Mouse (Mus musculus) adrenal gland, adult 18-20 months (tissue): ENCODE results near the gene Rnf151. TPM values are rescaled to one million over a fixed set of nuclear protein-coding genes. Genes with fewer than 3 reads are reported as not detected.

Source experiments
- DNase-seq, 2 experiments: peaks; one replicate each; pipeline ENCODE4 v3.0.0; 2021 to 2022; ENCODE audit warnings: low spot score in 2 of 2
- total RNA-seq, 2 experiments: library from RNA; stranded (reverse); gene quantifications; 1 replicate in 1 of 2; 2 replicates in 1 of 2; pipeline ENCODE4 v1.2.3; 2021

The Rnf151 gene
- total RNA-seq, 2 experiments from 2014 or later: not detected

DNA sequence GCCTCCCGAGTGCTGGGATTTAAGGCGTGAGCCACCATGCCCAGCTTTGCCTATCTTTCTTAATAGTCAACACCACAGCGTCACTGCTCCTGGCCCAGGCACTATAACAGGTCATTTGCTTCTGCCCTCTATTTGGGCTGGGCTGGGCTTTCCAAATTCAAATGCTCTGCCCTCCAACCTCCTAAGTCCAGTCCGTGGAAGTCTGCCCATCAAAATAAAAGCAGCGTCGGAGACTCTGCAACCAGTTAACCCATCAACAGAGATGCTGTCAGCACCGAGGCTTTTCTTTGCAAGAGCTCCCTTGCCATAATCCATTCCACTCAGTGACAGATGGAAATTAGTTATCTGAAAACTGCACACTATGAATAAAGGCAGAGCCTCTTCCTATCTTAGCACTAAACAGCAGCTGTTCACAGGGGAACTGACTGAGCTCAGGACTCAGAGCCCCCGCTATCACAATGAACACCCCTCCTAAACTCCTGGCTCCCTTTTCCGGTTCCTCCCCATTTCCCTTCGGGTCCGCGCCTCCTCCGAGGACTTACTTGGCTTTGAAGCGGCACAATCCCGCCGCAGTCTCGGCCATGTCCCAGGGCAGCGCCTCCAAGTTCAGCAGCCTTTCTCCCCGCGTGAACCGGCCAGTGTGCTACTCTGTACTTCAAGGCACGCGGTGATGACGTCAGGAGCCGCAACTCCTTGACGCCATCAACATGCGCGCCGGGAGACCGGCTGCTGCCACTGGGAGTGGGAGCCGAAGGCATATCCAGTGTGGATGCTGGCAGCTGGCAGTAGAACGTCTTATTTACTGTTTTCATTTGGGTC, 10.7 kb downstream of the Rnf151 start, which contains the start of gene Tbl3:
TSS of gene Tbl3 (minus strand) at position 679 of the 819 bp plus-strand sequence.
- DNase-seq: peak; percentile 96

DNA sequence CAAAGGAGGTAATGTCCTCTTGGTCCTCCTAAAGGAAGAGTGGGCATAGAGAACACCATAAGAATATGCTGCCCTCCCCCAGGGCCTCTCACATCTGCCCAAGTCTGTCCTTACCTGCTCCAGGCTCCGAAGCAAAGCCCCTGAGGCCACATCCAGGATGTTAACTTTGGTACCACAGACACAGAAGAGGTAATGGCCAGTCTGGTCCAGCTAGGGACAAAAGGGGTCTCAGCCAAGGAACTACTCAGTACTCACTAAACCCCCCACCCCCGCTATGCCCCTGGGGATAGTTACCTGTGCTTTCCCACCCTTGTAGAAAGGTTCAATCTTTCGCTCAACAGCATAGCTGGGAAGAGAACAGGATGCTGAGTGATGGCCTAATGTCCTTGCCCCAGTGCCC, 12.0 kb downstream of the Rnf151 start:
- no peak for DNase-seq

DNA sequence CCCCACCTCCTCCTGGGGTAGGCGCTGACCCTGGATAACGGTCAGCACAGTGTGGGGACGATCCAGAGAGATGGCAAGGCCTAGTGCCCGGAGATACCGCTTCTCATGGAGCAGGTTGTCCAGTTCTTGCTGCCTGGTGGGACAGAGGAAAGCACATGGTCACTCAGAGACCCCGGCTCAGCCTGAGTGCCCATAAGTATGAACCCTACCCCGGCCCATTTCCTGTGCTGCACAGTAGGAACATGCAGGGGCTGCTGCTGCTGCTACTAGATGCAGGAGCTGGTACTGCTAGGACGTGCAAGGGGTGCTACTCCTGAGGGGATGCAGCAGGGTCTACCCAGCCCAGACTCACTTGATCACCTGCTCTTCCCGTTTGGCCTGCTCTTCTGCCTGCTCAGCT, 16.6 kb downstream of the Rnf151 start:
- DNase-seq: no peak

DNA sequence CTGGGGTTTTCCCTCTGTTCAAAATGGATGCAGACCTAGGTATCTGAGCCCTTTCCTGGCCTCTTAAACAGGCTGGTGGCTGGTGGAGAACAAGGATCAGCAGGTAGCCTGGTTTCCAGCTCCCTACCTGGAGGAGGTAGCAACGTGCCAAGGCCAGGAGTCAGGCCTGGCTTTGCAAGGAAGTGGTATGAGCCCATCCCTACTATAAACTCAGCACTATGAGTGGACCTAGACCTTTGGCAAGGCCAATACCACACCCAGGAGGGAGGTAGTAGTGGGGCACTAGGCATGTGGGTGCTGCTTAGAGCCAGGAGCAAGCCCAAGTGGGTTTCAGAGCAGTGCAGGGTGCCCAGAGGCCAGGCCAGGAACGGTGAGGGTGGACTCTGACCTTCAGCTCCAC, 18.4 kb downstream of the Rnf151 start:
- DNase-seq: no peak

DNA sequence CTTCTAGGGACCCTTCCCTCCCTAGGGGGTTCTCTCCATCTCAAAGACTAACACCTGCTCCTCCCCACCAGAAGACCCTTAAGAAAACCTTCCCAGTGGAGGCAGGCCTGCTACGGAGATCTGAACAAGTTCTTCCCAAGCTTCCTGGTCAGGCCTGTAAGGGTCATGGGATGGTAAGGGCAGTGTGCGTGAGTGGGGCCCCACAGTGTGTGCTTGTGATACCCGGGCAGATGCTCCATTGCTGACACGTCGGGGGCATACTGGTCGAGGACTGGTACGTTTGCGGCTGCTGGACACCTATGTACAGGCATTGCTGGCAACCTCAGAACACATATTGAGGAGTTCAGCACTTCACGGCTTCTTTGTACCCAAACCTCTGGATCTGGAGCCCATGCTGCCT, 19.1 kb downstream of the Rnf151 start:
- no peak for DNase-seq

DNA sequence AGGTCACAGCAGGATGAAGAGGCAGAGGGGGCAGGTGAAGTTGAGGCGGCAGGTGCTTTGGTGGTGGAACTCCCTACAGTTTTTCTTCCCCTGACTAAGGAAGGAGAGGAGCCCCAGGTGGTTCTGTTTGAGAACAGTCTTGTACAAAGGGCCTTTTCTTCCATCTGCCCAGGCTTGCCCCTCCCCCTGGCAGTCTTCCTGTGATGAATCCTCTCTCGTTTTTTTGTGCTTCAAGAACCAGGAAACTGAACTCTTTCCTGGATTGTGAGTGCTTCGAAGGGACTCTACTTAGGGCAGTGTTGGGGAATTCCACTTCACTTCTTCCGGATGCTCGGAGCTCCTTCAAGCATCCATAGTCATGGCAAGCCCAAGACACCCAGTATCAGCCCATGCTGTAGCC, 19.9 kb downstream of the Rnf151 start:
- DNase-seq: no peak

DNA sequence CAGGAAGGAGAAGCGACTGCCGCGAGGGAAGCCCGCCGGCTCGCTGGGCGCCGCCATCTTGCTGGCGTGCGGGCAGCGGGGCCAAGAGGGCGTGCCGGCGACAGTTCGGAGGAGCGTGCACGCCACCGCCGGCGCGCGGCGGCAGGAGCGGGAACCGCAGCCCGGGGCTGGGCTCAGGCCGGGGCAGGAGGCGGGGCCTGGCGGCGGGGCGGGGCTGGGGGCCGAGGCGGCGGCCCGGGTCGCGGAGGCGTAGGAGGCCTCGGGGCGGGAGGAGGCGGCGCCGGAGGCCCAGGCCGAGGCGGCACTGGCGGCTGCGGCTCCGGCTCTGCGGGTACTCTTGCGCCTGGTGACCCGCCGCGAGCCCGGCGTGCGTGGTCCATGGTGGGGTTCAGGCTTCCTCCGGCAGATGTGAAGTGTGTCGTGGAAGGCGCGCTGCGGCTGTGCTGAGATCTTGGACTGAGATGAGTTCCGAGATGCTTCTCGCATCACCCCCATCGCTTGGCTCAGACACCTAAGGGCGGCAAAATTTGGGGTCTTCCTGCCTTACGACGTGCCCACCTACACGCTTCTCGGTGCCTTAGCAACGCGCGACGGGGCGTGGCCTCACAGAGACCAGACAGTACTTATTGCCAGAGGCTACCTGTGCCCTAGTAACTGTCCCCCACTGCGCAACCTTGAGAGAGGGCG, 21.7 kb downstream of the Rnf151 start, which contains the start of the genes Gfer and Noxo1:
TSS of gene Gfer (minus strand) at position 146 of the 687 bp plus-strand sequence.
TSS of gene Noxo1 (plus strand) at position 224 of the 687 bp plus-strand sequence.
- peak; percentile 86 to 90 for DNase-seq

DNA sequence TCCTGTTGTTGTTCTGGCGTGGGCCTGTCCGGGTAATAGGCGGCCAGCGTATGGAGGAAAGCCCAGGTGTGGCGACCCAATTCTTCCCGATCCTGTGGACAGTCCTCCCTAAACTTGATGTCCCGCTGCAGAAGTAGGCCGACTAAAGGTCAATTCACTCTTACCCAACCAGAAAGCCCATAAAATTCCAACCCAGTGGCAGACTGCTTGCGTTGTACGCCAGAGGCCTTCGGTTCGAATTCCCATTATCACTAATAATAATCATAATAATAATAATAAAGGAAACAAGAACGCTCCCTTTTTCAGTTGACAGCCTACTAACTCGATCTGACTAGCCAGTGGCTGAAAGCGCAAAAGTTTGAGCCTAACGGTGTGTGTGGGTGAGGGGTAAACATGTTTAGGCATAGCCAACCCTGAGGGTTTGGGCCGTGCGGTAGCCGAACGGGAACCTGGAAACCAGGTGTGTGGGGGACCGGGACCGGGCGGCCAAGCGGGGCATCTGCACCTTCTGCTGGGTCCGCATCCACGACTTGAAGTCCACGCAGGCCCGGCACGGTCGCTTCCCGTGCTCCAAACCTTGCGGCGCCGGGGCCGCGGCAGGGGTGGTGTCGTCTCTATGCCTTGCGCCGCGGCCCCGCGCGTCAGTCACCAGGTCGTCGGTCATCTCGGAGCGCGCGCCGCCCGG, 22.4 kb downstream of the Rnf151 start:
- no peak for DNase-seq

DNA sequence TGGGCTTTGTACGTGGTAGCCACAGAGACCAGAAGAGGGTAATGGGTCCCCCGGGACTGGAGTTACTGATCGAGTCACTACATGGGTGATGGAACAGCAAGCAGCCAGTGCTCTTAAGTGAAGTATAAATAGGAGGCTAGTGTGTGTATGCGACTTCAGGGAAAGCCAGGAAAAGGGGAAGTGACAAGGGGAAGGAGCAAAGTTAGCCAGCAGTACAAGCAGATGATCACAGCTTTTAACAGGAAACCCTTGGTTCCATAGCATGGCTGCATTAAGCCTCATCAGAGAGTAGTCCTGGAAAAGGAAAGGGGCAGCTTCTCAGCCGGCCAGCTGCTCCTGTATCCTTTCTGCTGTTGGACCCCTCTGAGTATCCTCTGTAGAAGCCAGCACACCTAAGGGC, 25.5 kb downstream of the Rnf151 start:
- DNase-seq: no peak

DNA sequence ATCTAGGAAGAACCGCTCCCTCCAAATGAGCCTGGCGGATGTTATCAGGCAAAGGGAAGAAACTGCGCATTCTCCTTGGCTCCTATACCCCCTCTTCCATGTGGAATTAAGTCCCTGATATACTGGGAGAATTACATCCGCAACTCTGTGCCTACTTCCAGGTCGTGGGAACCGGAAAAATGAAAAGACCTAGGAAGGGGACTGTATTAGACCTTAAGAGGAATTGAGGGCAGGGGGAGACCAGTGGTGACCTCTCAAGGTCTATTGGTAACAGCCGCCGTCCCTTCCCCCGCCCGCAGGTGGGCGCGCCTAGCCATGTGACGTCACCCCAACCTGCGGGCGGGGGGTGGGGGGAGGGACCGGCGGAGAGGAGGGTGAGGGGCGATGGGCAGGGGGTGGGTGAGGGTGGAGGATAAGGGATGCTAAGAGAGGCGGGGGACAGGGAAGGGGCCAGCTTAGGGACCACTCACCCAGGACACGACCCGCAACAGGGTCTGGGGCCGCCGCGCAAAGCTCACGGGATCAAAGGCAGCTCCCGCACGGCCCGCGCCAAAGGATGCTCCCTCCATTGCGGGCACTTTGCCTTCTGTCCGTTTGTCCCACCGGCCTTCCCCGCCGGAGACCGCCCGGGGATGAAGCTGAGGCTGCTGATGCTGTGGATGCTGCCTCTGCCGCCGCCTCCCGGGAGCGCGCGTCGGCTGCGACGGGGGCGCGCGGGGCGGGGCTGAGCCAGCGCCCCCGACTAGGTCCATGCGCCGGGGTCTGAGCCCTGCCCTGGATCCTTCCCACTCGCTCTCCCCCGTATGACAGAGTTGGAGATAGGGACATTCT, 28.4 kb downstream of the Rnf151 start, which contains the start of gene Syngr3:
TSS of gene Syngr3 (minus strand) at position 705 of the 831 bp plus-strand sequence.
- DNase-seq: peak in 1 of 2 experiments; percentile 30

DNA sequence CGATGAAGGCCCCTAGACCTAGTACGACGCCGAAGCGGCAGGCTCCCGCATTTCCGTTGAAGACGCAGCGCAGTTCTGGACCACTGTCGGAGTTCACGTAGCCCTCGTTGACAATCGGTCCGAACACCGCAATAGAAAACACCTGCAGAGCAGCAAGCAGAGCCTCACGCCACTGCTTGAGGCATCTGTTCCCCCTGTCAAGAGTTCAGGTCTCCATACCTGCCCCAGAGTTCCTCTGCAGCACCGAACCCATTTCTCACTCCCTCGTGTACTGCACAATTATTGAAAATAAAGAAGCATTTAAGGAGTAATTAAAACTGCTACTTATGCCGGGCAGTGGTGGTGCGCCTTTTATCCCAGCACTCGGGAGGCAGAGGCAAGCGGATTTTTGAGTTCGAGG, 30.3 kb downstream of the Rnf151 start:
- no peak for DNase-seq

DNA sequence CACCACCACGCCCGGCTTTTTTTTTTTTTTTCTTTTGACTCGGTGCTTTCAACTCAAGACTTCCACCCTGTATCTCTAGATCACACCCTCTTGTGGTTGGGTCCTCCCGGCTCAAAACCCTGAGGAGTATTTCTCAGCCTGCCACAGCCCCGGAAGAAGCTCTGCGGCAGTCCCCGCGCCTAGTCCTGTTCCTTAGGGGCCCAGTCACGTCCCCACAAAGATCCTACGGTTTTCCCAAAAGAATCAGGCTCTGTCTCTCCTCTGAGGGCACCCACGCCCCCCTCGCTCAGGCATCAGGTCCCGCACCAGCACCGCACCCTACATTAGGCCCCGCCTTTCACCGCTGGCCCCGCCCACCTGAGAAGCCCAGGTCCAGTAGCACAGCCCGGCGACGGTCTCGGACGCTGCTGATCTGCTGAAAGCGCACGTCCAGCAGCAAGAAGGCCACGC, 30.7 kb downstream of the Rnf151 start:
- DNase-seq: peak; percentile 55 to 64

DNA sequence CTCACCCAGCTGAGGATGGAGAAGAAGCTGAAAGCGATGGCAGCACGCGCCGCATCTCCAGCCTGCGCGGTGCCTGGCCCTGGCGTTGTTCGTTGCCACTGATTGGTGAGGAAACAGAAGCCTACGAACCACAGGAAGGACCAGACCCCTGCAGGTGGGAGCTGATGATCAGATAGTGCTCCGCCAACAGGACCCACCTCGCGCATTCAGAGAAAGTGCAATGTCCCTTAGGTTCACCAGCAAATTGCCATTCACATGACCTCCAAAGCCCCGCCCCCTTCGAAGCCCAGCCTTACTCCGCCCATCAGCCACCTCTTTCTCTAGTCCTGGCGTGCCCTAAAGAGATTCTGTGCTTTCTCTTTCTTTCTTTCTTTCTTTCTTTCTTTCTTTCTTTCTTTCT, 31.3 kb downstream of the Rnf151 start:
- DNase-seq: no peak

DNA sequence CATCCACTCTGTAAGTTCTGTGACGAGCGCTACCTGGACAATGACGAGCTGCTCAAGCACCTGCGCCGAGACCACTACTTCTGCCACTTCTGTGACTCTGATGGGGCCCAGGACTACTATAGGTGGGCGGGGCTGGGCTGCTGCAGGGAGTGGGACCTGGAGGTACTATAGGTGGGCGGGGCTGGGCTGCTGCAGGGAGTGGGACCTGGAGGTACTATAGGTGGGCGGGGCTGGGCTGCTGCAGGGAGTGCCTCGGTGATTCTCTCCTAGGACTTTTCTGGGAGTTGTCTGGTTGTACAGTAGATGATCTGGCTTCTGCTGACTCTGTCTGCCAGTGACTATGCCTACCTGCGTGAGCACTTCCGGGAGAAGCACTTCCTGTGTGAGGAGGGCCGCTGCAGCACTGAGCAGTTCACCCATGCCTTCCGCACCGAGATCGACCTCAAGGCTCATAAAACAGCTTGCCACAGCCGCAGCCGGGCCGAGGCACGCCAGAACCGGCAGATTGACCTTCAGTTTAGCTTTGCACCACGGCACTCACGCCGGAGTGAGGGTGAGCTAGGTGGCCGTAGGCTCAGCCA, 40.3 kb downstream of the Rnf151 start:
- no peak for DNase-seq

DNA sequence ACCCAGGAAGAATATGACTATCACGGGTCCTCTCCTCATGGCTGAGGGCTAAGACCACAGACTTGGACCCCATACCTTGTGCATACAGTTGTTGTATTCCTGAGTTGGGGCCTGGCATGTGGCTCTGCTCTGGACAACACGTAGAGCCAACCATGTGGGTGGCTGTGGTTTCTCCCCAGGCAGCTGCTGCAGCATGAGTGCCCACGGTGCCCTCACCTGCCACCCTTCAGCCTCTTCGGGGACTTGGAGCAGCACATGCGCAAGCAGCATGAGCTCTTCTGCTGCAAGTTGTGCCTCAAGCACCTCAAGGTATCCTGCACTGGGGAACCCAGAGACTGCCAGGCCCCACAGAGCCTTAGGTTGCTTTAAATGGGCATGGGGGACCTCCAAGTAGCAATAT, 41.0 kb downstream of the Rnf151 start:
- DNase-seq: no peak

DNA sequence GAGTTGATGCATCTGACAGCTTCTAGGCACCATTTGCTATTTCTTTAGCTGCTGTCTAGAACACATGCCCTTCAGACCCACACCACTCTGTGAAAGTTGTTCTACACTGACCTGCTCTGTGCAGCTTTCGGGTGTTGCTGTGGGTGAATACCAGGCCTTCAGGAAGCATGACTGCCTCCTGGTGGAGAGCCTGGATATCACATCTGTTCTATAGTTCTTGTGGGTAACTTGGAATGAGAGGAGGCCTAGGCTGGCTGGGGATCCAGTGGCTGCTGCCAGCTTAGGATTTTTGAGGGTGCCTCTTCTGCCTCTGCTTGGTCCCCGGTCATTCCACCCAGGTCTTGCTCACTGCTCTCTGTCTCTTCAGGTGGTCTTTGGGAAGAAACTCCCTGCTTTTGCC, 41.7 kb downstream of the Rnf151 start:
- DNase-seq: peak in 1 of 2 experiments; percentile 52

DNA sequence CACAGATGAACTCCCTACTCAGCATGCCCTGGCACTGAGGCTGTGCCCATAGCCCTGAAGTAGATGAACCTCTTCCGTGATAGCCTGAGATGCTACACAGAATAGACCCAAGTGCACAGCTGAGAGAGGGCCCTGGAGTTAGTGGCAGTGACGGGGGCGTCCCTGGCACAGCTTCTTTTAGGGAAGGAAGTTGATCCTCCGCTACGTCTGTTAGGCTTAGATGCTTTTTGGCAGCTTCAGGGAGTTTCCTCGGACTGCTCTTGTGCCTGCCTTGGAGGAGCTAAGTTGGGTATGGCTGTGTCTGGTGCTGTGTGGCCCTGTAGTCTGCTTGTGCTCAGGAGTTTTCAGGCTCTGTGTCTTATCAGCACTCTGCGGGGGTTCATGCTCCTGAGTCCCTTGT, 43.6 kb downstream of the Rnf151 start:
- no peak for DNase-seq

DNA sequence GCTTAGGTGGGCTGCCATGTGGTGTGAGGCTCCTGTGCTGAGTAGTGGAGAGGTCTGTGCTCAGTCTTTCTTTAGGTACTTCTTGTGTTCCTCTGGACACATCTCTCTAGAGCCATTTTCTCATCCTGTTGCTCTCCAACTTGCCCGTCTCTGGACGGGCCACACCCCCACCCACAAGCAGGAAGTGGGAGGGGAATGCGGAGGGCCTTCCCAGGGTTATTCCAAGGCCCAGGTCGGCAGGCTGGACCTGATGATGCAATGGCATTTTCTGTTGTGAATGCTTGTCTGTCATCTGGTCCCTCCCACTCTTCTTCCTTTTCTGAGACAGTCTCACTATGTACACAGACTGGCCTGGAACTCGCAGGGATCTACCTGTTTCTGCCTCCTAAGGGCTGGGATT, 45.7 kb downstream of the Rnf151 start:
- peak; percentile 40 to 48 for DNase-seq

DNA sequence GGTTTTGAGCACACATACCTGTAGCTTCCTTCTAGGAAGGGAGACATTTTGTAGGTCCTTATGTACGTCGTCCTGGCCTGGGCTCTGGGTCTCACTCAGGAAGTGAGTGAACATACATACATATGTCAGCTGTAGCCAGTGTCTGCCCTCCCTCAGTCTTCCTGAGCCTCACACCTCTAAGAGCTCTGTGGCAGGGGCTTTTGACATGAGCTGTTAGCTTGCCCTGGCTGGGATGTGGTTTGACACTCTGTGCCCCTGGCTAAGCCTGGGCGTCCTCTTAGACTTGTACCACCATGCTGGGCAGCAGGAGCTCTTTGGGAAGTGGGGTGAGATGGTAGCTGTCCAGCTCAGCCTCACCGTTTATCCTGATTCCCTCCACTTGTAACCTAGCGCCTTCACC, 46.5 kb downstream of the Rnf151 start:
- no peak for DNase-seq

DNA sequence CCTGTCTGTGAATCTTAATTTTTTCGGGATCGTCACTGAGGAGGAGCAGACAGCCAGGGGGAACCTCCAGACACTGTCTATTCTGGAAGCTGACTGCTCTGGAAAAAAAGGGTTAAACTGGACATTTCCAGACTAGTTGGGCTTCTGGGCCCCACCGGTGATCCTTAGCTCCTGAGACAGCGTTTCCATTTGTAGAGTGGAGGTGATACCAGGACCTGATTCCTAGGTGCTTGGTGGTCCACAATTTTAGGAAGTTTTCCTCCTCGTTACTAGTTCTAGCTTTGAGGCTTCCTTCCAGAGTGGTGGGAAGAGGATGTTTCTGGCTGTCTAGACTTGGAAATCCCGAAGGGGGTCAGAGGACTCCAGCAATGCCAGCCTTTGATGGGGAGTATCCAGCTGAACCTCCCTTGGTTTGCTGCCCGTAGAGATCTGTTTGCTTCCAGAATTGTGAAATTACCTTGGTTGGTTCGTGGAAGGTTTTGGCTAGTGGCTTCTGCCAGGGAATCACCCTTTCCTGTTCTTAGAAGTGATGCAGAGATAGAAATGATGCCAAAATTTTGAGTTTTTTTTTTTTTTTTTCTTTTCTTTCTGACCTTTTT, 47.5 kb downstream of the Rnf151 start:
- DNase-seq: no peak
